Mouse (Mus musculus) intestine, embryonic 14.5 days (tissue): Measurements from ENCODE around the gene Dctn5. TPM values are rescaled to one million over a fixed set of nuclear protein-coding genes. Genes with fewer than 3 reads are reported as not detected.

Experiments
- ATAC-seq: fragments of 200-750 bp; cut with Nextera tagmentation; replicated peaks from 2 replicates; pipeline ENCODE4 v1.8.0; 2017; ENCODE audit warnings: low read depth, moderate number of reproducible peaks, moderate TSS enrichment, moderate library complexity; ENCODE audit not compliant: low FRiP score, low TSS enrichment
- DNase-seq: peaks from one replicate; pipeline ENCODE4 v3.0.0-alpha.2; 2018; ENCODE audit warnings: low spot score
- H3K27ac ChIP-seq: fragments of 300-500 bp; sonication (generic); 2 replicates; pipeline ENCODE4 v1.5.1; 2014; ENCODE audit warnings: low read depth, mild to moderate bottlenecking, control low read depth
- H3K27me3 ChIP-seq: fragments of 300-500 bp; sonication (generic); replicated peaks from 2 replicates; pipeline ENCODE4 v1.6.1; 2014; ENCODE audit warnings: low read length, control low read depth; ENCODE audit not compliant: control insufficient read depth, insufficient read depth
- H3K36me3 ChIP-seq: fragments of 300-500 bp; sonication (generic); 2 replicates; pipeline ENCODE4 v1.6.1; 2014; ENCODE audit warnings: low read length, control low read depth; ENCODE audit not compliant: control insufficient read depth, insufficient read depth
- H3K4me1 ChIP-seq: fragments of 300-500 bp; sonication (generic); replicated peaks from 2 replicates; pipeline ENCODE4 v1.6.1; 2014; ENCODE audit warnings: low read length, control low read depth, mixed read lengths; ENCODE audit not compliant: control insufficient read depth, insufficient read depth
- H3K4me2 ChIP-seq: fragments of 300-500 bp; sonication (generic); 2 replicates; pipeline ENCODE4 v1.6.1; 2014; ENCODE audit warnings: low read length
- H3K4me3 ChIP-seq: fragments of 300-500 bp; sonication (generic); 2 replicates; pipeline ENCODE4 v1.5.1; 2014; ENCODE audit warnings: low read depth, low read length, control low read depth, mixed read lengths
- H3K9ac ChIP-seq: fragments of 300-500 bp; sonication (generic); 2 replicates; pipeline ENCODE4 v1.6.1; 2014; ENCODE audit warnings: mild to moderate bottlenecking, low read length
- H3K9me3 ChIP-seq: fragments of 300-500 bp; sonication (generic); 2 replicates; pipeline ENCODE4 v1.6.1; 2016; ENCODE audit warnings: low read length, control low read depth; ENCODE audit not compliant: control insufficient read depth
- WGBS: fragments of 180-500 bp; shearing (Covaris S2); extraction: QIAGEN DNeasy Blood & Tissue Kit; methylation state at CpG from one replicate; pipeline ENCODE4 v1.1.7; 2014; 5-methylcytosine and 5-hydroxymethylcytosine counted together
- polyA plus RNA-seq: library from polyadenylated mRNA; unstranded; fragments of >200 nt; fragmentation: Nextera tagmentation; extraction: Ambion mirVana; gene quantifications from 2 replicates; pipeline ENCODE4 v1.2.1, GENCODE M21; 2014

The Dctn5 gene
- polyA plus RNA-seq, 1 experiment from 2014 or later: 121 TPM

DNA sequence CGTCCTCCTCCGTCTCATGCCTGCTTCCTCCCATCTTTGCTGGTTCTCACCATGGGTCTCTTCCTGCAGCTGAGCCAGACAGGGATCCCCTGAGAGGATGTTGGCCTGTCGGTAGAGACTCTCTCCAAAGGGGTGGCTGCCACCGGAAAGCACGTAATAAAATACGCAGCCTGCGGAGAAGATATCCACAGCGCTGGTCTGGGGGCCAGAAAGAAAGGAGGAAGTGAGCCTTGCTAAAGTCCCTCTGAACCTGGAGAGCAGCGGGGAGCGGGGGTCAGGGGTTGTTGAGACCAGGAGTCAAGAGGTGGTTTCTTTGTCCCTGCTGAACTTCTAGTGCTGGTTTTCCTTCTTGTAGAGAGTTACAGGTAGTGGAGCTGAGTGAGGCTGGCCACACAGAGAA, 38.8 kb downstream of the Dctn5 start:
- no peak for ATAC-seq
- no peak overlapping the region for H3K4me3 ChIP-seq

DNA sequence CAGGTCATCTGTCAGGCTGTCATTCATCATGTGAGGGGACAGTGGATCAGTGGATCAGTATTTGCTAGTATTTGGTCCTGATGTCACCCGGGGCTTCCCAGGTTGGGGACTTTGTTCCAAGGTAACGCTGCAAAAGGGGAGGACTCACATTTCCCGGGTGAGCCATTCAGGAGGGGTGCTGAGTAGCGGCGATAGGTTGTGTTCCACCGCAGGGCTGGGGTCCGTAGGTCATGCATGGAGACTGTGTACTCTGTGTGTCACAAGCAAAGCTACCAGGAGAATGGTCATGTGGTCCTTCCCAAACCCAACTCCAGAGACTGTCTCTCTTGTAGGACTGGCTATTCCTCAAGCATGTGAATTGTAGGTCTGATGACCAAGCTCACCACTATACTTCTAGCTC, 47.9 kb downstream of the Dctn5 start:
- Histone ChIP-seq H3K27ac (no peak overlapping the region), H3K9ac (no peak overlapping the region), H3K27me3 (no peaks in the 10 kb centered on the region), H3K9me3 (no peaks in the 10 kb centered on the region), H3K4me3 (no peak overlapping the region), H3K36me3 (no peaks in the 10 kb centered on the region), H3K4me1 (no peaks in the 10 kb centered on the region), H3K4me2 (no peak overlapping the region)
- WGBS: 91% methylated on average over 7 of the region's 7 CpGs
- no peak for DNase-seq
- ATAC-seq: no peak

More for the DNA sequence above, 38.8 kb downstream of the Dctn5 start:
- H3K4me2 ChIP-seq: no peak overlapping the region
- no peaks in the 10 kb centered on the region for H3K27me3 ChIP-seq
- no peak for DNase-seq
- H3K36me3 ChIP-seq: peaks cover 41% of the 10 kb centered on the region
- H3K27ac ChIP-seq: no peak overlapping the region
- H3K9ac ChIP-seq: no peak overlapping the region
- no peaks in the 10 kb centered on the region for H3K4me1 ChIP-seq
- no peaks in the 10 kb centered on the region for H3K9me3 ChIP-seq
- 67% methylated on average over 10 of the region's 10 CpGs for WGBS

DNA sequence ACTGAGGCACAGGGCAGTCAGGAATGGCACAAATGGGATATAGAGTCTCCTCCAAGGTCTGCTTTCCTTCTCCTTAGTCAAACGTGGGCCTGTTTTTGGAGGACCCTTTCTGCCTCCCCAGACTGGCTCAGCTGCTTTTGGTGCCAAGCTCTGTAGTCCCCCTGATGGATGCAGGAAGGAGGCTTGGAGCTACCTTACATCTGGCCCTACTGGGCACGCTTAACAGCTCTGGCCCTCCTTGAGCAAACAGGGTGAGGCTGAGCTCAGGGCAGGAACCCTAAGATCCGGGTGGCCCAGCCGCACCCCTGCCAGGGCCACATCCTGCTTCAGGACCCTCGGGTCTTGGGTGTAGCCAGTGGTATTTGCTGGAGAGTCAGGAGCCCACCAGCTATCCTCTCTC, 51.7 kb downstream of the Dctn5 start:
- no peaks in the 10 kb centered on the region for H3K4me1 ChIP-seq
- WGBS: 61% methylated on average over 5 of the region's 5 CpGs
- H3K4me3 ChIP-seq: no peak overlapping the region
- no peak overlapping the region for H3K9ac ChIP-seq
- H3K36me3 ChIP-seq: no peaks in the 10 kb centered on the region
- H3K4me2 ChIP-seq: no peak overlapping the region
- DNase-seq (no peak), ATAC-seq (no peak)
- H3K27me3 ChIP-seq: no peaks in the 10 kb centered on the region
- H3K9me3 ChIP-seq: no peaks in the 10 kb centered on the region
- no peak overlapping the region for H3K27ac ChIP-seq

DNA sequence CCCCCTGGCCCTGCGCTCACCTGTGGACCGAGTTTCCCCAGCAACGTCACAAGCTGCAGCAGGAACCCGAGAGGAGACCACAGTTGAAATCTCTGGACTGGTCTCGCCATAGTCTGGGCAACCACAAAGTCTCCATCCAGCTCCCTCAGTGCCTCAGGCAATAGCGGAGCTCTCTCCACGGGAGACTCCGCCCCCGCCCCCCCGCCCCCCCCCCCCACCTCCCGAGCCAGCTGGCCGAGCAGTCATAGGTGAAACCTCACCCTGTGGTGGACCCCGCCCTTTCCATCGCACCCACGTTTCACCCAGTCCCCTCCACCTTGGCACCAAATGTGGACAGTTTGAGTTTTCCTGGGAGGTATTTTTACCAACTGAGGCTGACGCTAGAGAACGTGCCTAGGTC, 53.2 kb downstream of the Dctn5 start, which contains the start of gene Ern2:
TSS of gene Ern2 (minus strand) at position 165 of the 400 bp plus-strand sequence.
- ATAC-seq (no peak), DNase-seq (no peak)
- no peak within 1 kb of the TSS for H3K27ac ChIP-seq
- no peaks in the 10 kb centered on the region for H3K4me1 ChIP-seq
- no peaks in the 10 kb centered on the region for H3K36me3 ChIP-seq
- WGBS: 9% methylated on average over 17 of the region's 17 CpGs
- no peaks in the 10 kb centered on the region for H3K27me3 ChIP-seq
- no peak within 1 kb of the TSS for H3K9ac ChIP-seq
- no peaks in the 10 kb centered on the region for H3K9me3 ChIP-seq
- H3K4me3 ChIP-seq: no peak within 1 kb of the TSS
- peak within 1 kb of the TSS; percentile 6; the same call in 1 of the 2 replicates for H3K4me2 ChIP-seq

DNA sequence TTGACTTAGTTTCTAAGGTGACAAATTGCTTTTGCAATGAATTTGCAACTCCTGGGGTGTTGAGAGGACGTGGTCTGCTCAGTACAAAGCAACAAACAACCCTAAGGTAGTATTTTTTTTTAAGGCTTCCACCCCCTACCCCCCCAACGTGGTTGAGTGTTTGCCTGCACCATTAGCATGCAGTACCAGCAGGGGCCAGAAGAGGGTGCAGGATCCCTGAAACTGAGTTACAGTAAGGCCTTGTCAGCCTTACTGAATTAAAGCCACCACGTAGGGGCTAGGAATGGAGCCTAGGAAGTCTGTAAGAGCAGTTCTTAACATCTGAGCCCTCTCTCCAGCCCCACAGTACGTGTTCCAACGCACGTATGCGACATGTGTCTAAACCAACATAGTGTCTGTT, 56.6 kb downstream of the Dctn5 start:
- no peaks in the 10 kb centered on the region for H3K27me3 ChIP-seq
- H3K4me3 ChIP-seq: no peak overlapping the region
- H3K27ac ChIP-seq: no peak overlapping the region
- ATAC-seq: no peak
- no peaks in the 10 kb centered on the region for H3K36me3 ChIP-seq
- H3K9me3 ChIP-seq: 0 out of 2 replicates have a peak, but pooled peaks cover 2% of the 10 kb centered on the region
- H3K9ac ChIP-seq: no peak overlapping the region
- H3K4me2 ChIP-seq: no peak overlapping the region
- WGBS: 27% methylated on average over 7 of the region's 7 CpGs
- no peaks in the 10 kb centered on the region for H3K4me1 ChIP-seq
- peak; percentile 90 for DNase-seq

DNA sequence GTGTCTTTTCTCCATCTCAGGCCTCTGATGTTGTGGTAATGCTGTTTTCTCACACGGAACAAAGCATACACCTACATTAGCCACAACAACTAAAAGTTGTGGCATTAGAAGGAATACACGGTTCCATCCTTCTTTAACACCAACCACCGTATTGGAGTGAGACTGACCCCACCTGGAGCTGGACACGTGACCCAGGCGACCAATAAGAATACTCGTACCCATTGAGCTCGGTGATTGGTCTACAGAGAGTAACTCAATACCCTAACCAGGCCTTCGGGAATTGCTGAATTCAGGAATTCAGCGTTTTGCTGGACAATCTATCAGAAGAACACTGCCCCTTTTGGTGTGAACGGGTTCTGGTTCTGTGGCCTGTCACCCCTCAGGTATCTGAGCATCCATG, 58.3 kb downstream of the Dctn5 start:
- no peaks in the 10 kb centered on the region for H3K4me1 ChIP-seq
- no peak overlapping the region for H3K4me2 ChIP-seq
- 61% methylated on average over 10 of the region's 10 CpGs for WGBS
- no peaks in the 10 kb centered on the region for H3K27me3 ChIP-seq
- no peak for DNase-seq
- H3K4me3 ChIP-seq: no peak overlapping the region
- no peak for ATAC-seq
- 0 out of 2 replicates have a peak, but pooled peaks cover 5% of the 10 kb centered on the region for H3K9me3 ChIP-seq
- H3K9ac ChIP-seq: no peak overlapping the region
- H3K36me3 ChIP-seq: no peaks in the 10 kb centered on the region
- no peak overlapping the region for H3K27ac ChIP-seq

DNA sequence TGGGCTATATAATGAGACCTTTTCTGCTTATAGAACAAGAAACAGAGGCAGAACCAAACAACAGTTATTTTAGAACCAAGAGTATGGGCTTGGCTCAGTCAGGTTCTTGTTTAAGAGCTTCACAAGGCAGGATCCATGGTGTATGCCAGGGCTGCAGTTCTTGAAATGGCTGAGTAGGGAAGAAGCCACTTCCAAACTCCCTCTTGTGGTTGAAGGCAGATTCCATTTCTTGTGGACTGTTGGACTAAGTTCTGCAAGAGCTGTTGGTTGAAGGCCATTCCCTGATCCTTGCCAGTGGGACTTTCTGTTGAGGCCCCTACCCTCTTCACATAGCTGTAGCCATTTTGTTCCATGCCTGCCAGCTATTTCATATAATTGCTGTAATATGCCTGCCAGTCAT, 61.1 kb downstream of the Dctn5 start:
- ATAC-seq: no peak
- H3K4me1 ChIP-seq: no peaks in the 10 kb centered on the region
- no peaks in the 10 kb centered on the region for H3K36me3 ChIP-seq
- no peak overlapping the region for H3K4me3 ChIP-seq
- no peaks in the 10 kb centered on the region for H3K27me3 ChIP-seq
- H3K4me2 ChIP-seq: no peak overlapping the region
- 0 out of 2 replicates have a peak, but pooled peaks cover 5% of the 10 kb centered on the region for H3K9me3 ChIP-seq
- H3K9ac ChIP-seq: no peak overlapping the region
- DNase-seq: no peak
- H3K27ac ChIP-seq: no peak overlapping the region

DNA sequence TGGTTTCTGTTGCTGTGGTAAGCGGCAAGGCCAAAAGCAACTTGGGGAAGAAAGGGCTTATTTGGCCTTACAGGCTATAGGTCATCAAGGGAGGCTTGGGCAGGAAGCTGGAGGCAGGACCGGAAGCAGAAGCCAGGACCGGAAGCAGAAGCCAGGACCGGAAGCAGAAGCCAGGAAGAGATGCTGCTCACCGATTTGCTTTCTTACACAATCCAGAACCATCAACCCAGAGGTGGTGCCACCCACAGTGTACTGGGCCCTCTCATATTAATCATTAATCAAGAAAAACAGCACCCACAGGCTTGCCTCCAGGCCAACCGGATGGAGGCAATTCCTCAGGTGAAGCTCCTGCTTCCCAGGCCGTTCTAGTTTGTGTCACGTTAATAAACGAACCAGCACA, 63.9 kb downstream of the Dctn5 start:
- no peaks in the 10 kb centered on the region for H3K36me3 ChIP-seq
- no peak overlapping the region for H3K9ac ChIP-seq
- no peak overlapping the region for H3K4me2 ChIP-seq
- no peak overlapping the region for H3K4me3 ChIP-seq
- H3K27me3 ChIP-seq: no peaks in the 10 kb centered on the region
- WGBS: 79% methylated on average over 9 of the region's 9 CpGs
- DNase-seq (no peak), ATAC-seq (no peak)
- H3K4me1 ChIP-seq: no peaks in the 10 kb centered on the region
- H3K27ac ChIP-seq: no peak overlapping the region
- 0 out of 2 replicates have a peak, but pooled peaks cover 5% of the 10 kb centered on the region for H3K9me3 ChIP-seq

DNA sequence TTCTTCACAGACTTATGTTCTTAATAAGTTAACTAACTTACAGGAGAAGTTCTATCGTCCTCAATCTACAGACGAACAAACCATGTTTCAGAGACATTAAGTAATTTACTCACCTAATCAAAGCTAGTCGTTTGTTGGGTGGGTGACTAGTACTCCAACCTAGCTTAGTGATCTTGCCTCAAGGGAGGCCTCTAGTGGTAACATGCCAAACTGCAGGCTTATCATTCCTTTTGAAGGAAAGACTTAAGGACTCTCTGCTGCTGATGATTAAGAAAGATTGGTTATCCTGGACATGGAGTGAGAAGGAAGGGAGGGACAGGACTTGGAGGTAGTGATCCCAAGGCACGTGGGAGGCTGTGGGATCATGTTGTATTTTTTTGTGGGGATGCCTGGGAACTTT, 64.5 kb downstream of the Dctn5 start:
- no peak overlapping the region for H3K27ac ChIP-seq
- H3K9ac ChIP-seq: no peak overlapping the region
- DNase-seq: peak; percentile 68
- no peak for ATAC-seq
- 0 out of 2 replicates have a peak, but pooled peaks cover 5% of the 10 kb centered on the region for H3K9me3 ChIP-seq
- H3K27me3 ChIP-seq: no peaks in the 10 kb centered on the region
- 31% methylated on average over 4 of the region's 4 CpGs for WGBS
- no peaks in the 10 kb centered on the region for H3K36me3 ChIP-seq
- no peak overlapping the region for H3K4me3 ChIP-seq
- no peaks in the 10 kb centered on the region for H3K4me1 ChIP-seq
- H3K4me2 ChIP-seq: no peak overlapping the region
